Mouse (Mus musculus) activated CD4-positive, CD25-positive, alpha-beta regulatory T cell (primary cell): ENCODE results near the gene Lonrf2. TPM values are rescaled to one million over a fixed set of nuclear protein-coding genes. Genes with fewer than 3 reads are reported as not detected.

Source experiments
- polyA plus RNA-seq, 2 experiments: library from polyadenylated mRNA; unstranded; fragments of 100-300 nt; shearing (Covaris generic); gene quantifications; one replicate each; pipeline ENCODE4 v1.2.1; 2017

Gene Lonrf2
- polyA plus RNA-seq, result under 1 TPM in 1 of 2 experiments, not detected in 1; 0.10 TPM

GRCm38 (mm10) chr1:38836477-38836872 is at the start of gene Lonrf2:
Gene Lonrf2 (minus strand): TSS chr1:38836711.

Other genes starting within 250 kb of the Lonrf2 start
- 10 to 100 TPM; 43.6 to 50.7 TPM for gene Aff3, start 171.8 kb downstream of the Lonrf2 start, polyA plus RNA-seq
- 10 to 100 TPM; 32.5 to 35.2 TPM for gene Chst10, start 61.5 kb upstream of the Lonrf2 start, polyA plus RNA-seq
- gene Nms, start 102.4 kb upstream of the Lonrf2 start, polyA plus RNA-seq, result not detected
- 100 to 1,000 TPM; 103 to 118 TPM for gene Pdcl3, start 148.9 kb upstream of the Lonrf2 start, polyA plus RNA-seq